Mouse (Mus musculus) neural tube, embryonic 14.5 days (tissue): Measurements from ENCODE around the gene Eral1. TPM values are rescaled to one million over a fixed set of nuclear protein-coding genes. Genes with fewer than 3 reads are reported as not detected.
A peak's percentile ranks its signal among the peaks of the same experiment; 100 is the strongest.
"Not testable (repeated sequence)": the region's sequence is repeated elsewhere in the genome, so short reads cannot be mapped to it uniquely, and the experiment has no call there.

ENCODE experiments used
- ATAC-seq: fragments of 200-750 bp; cut with Nextera tagmentation; 2 replicates; pipeline ENCODE4 v1.8.0; 2017; ENCODE audit warnings: low read depth, mild to moderate bottlenecking, moderate TSS enrichment, moderate library complexity
- H3K27ac ChIP-seq: fragments of 300-500 bp; sonication (generic); 2 replicates; pipeline ENCODE4 v1.5.1; 2014; ENCODE audit warnings: low read depth, mild to moderate bottlenecking, control low read depth, low read length, moderate library complexity, mixed read lengths
- H3K27me3 ChIP-seq: fragments of 300-500 bp; sonication (generic); 2 replicates; pipeline ENCODE4 v1.6.1; 2014; ENCODE audit warnings: low read length; ENCODE audit not compliant: control insufficient read depth, insufficient read depth
- H3K36me3 ChIP-seq: fragments of 300-500 bp; sonication (generic); 2 replicates; pipeline ENCODE4 v1.6.1; 2014; ENCODE audit warnings: low read length, mixed read lengths; ENCODE audit not compliant: control insufficient read depth, insufficient read depth
- H3K4me1 ChIP-seq: fragments of 300-500 bp; sonication (generic); 2 replicates; pipeline ENCODE4 v1.6.1; 2014; ENCODE audit warnings: low read length; ENCODE audit not compliant: control insufficient read depth, insufficient read depth
- H3K4me2 ChIP-seq: fragments of 300-500 bp; sonication (generic); 2 replicates; pipeline ENCODE4 v1.6.1; 2014; ENCODE audit warnings: mild to moderate bottlenecking, low read depth, low read length, control low read depth
- H3K4me3 ChIP-seq: fragments of 300-500 bp; sonication (generic); 2 replicates; pipeline ENCODE4 v1.5.1; 2014; ENCODE audit warnings: low read depth, low read length, control low read depth, mixed read lengths
- H3K9ac ChIP-seq: fragments of 300-500 bp; sonication (generic); replicated peaks from 2 replicates; pipeline ENCODE4 v1.6.1; 2014; ENCODE audit warnings: low read depth, mild to moderate bottlenecking, control low read depth, low read length, mixed read lengths
- H3K9me3 ChIP-seq: fragments of 300-500 bp; sonication (generic); 2 replicates; pipeline ENCODE4 v1.6.1; 2016; ENCODE audit warnings: low read length; ENCODE audit not compliant: control insufficient read depth
- WGBS: fragments of 180-500 bp; shearing (Covaris S2); extraction: QIAGEN DNeasy Blood & Tissue Kit; methylation state at CpG from one replicate; pipeline ENCODE4 v1.1.7; 2014; 5-methylcytosine and 5-hydroxymethylcytosine counted together
- polyA plus RNA-seq: library from polyadenylated mRNA; unstranded; fragments of >200 nt; fragmentation: Nextera tagmentation; extraction: Ambion mirVana; gene quantifications from 2 replicates; pipeline ENCODE4 v1.2.1, GENCODE M21; 2014

Eral1 gene
- polyA plus RNA-seq, 1 experiment from 2014 or later = 33.6 TPM

DNA sequence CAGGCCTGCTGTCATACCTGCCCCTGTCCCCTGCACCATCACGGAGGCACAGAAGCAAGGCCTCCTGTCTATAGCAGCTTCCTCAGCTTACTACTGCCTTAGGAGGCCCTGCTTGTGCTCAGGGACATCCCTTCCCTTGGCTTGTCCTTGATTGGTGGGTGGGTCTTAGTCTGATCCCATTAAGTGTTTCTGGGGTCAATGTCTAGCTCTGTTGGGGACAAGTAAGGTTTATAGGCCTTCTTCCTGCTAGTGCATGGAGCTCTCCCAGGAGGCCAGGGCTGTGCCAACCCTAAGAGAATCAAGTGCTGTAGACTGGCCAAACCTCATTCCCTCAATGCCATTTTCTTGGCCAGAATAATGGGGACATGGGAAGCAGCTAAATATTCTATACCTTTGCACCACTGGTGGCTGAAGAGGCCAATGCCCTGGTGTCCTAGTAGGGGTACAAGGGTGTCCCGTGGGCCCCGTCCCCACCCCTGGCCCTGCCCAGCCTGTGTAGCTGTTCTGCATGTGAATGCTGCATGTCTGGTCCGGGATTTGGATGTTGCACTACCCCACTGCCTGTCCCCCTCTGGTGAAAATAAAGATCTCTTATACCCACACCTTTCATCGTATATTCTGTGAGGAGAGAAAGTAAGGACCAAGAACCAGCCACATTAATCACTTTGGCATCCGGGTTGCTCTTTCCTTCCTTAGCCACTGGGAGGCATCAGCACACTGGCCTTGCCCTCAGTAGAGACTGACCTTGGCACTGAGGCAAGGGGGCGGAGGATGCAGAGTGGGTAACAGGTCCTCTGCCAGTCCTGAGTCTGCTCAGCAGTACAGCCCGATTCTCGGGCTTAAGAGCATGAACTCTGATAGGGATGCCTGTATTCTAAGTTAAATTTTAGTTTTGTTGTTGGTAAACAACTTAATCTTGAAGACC, 20.1 kb downstream of the Eral1 start:
- WGBS = 60% methylated on average over 9 of the region's 9 CpGs
- H3K4me1 ChIP-seq = no peaks in the 10 kb centered on the region
- H3K4me3 ChIP-seq = no peak overlapping the region
- H3K9me3 ChIP-seq = no peaks in the 10 kb centered on the region
- H3K36me3 ChIP-seq = peaks cover 29% of the 10 kb centered on the region
- H3K9ac ChIP-seq = no peak overlapping the region
- H3K27me3 ChIP-seq = no peaks in the 10 kb centered on the region
- no peak overlapping the region for H3K27ac ChIP-seq
- no peak overlapping the region for H3K4me2 ChIP-seq
- peak; percentile 77; the same call in 1 of the 2 replicates for ATAC-seq

- no peak for ATAC-seq
- no peak overlapping the region for H3K27ac ChIP-seq
- no peak overlapping the region for H3K4me2 ChIP-seq
- no peaks in the 10 kb centered on the region for H3K27me3 ChIP-seq
- no peaks in the 10 kb centered on the region for H3K4me1 ChIP-seq
- H3K9ac ChIP-seq = no peak overlapping the region
- H3K9me3 ChIP-seq = no peaks in the 10 kb centered on the region
- peaks cover 42% of the 10 kb centered on the region for H3K36me3 ChIP-seq
- no peak overlapping the region for H3K4me3 ChIP-seq
- 92% methylated on average over 8 of the region's 8 CpGs for WGBS
Measured at GRCm38 (mm10) chr11:78056946-78057345, 23.2 kb downstream of the Eral1 start.

DNA sequence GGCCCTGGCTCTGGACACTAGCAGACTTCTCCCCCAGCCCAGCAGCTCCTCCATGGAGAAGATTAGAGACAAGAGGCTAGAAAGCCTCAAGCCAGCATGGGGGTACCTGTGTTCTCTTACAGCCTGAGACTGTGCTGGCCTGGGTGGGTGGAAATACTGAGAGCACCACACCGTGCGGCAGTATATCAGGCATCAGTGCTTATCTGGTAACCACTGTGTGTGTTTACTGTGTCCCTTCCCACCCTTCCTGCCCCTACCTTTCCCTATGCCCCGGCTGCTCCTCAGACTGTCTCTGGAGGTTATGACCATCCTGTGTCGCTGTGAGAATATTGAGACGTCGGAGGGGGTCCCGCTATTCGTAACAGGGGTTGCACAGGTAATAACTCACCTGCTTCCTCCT, 27.1 kb downstream of the Eral1 start:
- Histone ChIP-seq H3K9ac (no peak overlapping the region), H3K4me2 (no peak overlapping the region), H3K36me3 (peaks cover 38% of the 10 kb centered on the region), H3K9me3 (no peaks in the 10 kb centered on the region), H3K27me3 (no peaks in the 10 kb centered on the region), H3K4me3 (no peak overlapping the region), H3K27ac (no peak overlapping the region), H3K4me1 (no peaks in the 10 kb centered on the region)
- 93% methylated on average over 8 of the region's 8 CpGs for whole genome bisulfite sequencing
- no peak for ATAC-seq

- not testable (repeated sequence) for H3K27me3 ChIP-seq, H3K9me3 ChIP-seq, H3K4me2 ChIP-seq, H3K27ac ChIP-seq, H3K4me1 ChIP-seq, ATAC-seq, H3K4me3 ChIP-seq, H3K9ac ChIP-seq
- WGBS = 100% methylated on average over 3 of the region's 4 CpGs
- H3K36me3 ChIP-seq = peaks cover 12% of the 10 kb centered on the region
Measured at GRCm38 (mm10) chr11:78048637-78049036, 31.5 kb downstream of the Eral1 start.

DNA sequence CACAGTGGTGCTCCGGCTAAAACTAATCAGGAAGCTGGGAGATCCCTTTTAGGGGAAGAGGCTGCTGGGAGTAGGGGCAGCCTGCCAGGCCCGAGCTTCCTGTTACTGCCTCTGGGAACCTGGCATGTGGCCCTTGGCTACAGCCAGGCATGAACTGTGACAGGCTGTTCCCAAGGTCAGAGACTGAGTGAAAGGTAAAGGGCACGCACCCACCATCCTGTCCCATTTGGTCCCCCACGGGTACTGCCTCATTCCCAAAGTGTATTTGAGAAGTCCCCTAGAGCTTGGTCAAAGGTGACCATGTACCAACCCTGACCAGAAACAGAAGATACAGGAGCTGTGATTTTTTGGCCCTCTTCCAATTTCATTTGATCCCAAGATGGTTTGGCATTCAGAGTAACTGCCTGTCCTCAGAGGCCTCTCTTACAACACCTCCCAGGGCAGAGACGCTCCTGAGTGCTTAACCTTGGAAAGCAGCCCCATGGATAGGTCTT, 35.4 kb downstream of the Eral1 start:
- H3K4me1 ChIP-seq = no peaks in the 10 kb centered on the region
- no peak for ATAC-seq
- no peak overlapping the region for H3K27ac ChIP-seq
- H3K9me3 ChIP-seq = no peaks in the 10 kb centered on the region
- no peak overlapping the region for H3K4me2 ChIP-seq
- no peaks in the 10 kb centered on the region for H3K36me3 ChIP-seq
- H3K4me3 ChIP-seq = no peak overlapping the region
- 81% methylated on average over 5 of the region's 5 CpGs for WGBS
- H3K27me3 ChIP-seq = no peaks in the 10 kb centered on the region
- no peak overlapping the region for H3K9ac ChIP-seq

GRCm38 (mm10) chr11:78042290-78042870, 37.8 kb downstream of the Eral1 start:
- not testable (repeated sequence) for H3K9ac ChIP-seq, H3K9me3 ChIP-seq, H3K4me3 ChIP-seq, H3K36me3 ChIP-seq, ATAC-seq, H3K4me2 ChIP-seq, H3K27ac ChIP-seq, H3K27me3 ChIP-seq
- peaks cover 11% of the 10 kb centered on the region for H3K4me1 ChIP-seq
- 95% methylated on average over 4 of the region's 4 CpGs for WGBS

GRCm38 (mm10) chr11:78040878-78041277, 39.3 kb downstream of the Eral1 start:
- Histone ChIP-seq H3K4me2 (no peak overlapping the region), H3K27me3 (no peaks in the 10 kb centered on the region), H3K4me3 (no peak overlapping the region), H3K4me1 (peaks cover 15% of the 10 kb centered on the region), H3K27ac (no peak overlapping the region), H3K36me3 (no peaks in the 10 kb centered on the region), H3K9ac (no peak overlapping the region), H3K9me3 (no peaks in the 10 kb centered on the region)
- ATAC-seq = no peak
- 68% methylated on average over 2 of the region's 2 CpGs for WGBS

DNA sequence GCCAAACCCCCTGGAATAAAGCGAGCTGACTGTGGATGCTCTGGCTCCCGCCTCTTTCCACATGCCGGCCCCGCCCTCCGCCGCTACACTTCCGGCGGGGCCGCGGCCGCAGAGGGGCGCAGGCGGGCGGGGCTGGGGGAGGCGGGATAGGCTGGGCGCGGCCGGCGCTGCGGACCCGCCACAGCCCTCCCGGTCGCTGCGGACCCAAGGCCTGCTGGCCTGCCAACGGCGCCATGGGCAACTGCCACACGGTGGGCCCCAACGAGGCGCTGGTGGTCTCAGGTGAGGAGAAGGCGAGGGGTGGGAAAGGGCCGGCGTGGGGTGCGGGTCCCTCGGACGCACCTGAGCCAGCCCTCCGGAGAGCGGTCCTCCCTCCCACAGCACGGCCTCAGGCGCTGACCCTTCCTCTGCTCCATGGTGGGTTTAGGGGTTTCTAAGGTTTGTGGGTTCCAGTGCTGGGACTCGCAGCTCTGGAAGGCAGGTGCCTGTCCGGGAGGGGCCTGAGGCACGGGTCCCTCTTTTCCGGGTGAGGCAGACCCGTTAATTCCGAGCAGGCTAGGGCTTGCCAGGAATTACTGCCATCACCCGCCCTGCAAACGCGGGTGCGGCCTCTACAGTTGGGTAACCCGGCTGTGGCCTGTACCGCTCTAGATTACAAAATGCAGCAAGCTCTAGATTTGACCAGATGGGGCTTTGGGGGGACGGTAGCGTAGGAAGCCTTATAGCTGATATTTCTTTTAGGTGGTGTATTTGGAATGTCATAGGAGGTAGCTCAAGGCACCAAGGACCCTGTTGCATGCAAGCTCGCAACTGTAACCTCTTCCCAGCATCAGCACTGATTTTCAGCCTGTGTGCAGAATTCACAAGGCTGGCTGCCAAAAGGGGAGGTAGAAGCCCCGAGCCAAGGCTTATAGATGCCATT, 42.1 kb downstream of the Eral1 start, which contains the start of gene Flot2:
Gene Flot2, plus strand, starts transcription at position 101 of the 922 bp plus-strand sequence.
- no peaks in the 10 kb centered on the region for H3K27me3 ChIP-seq
- peak within 1 kb of the TSS; percentile 89 for H3K4me3 ChIP-seq
- peak within 1 kb of the TSS; percentile 97 for H3K9ac ChIP-seq
- H3K9me3 ChIP-seq = no peaks in the 10 kb centered on the region
- 3% methylated on average over 50 of the region's 55 CpGs for WGBS
- peaks cover 21% of the 10 kb centered on the region for H3K4me1 ChIP-seq
- peak within 1 kb of the TSS; percentile 84 for H3K27ac ChIP-seq
- H3K4me2 ChIP-seq = peak within 1 kb of the TSS; percentile 67
- ATAC-seq = peak; percentile 87
- peaks cover 4% of the 10 kb centered on the region; the same call in 1 of the 2 replicates for H3K36me3 ChIP-seq
